Mouse (Mus musculus) adrenal gland, postnatal 4 days (tissue): ENCODE results near the gene Acot11. TPM values are rescaled to one million over a fixed set of nuclear protein-coding genes. Genes with fewer than 3 reads are reported as not detected.
"Not testable (repeated sequence)": the region's sequence is repeated elsewhere in the genome, so short reads cannot be mapped to it uniquely, and the experiment has no call there.

Experiments used
- DNase-seq, 2 experiments: peaks; one replicate each; pipeline ENCODE4 v3.0.0; 2021 to 2022; ENCODE audit warnings: low spot score in 2 of 2, mixed read lengths in 2 of 2
- total RNA-seq, 2 experiments: library from RNA; stranded (reverse); gene quantifications; 2 replicates each; pipeline ENCODE4 v1.2.3; 2021

Gene Acot11
- total RNA-seq, 2 experiments from 2014 or later: 6.1 to 7.4 TPM

DNA sequence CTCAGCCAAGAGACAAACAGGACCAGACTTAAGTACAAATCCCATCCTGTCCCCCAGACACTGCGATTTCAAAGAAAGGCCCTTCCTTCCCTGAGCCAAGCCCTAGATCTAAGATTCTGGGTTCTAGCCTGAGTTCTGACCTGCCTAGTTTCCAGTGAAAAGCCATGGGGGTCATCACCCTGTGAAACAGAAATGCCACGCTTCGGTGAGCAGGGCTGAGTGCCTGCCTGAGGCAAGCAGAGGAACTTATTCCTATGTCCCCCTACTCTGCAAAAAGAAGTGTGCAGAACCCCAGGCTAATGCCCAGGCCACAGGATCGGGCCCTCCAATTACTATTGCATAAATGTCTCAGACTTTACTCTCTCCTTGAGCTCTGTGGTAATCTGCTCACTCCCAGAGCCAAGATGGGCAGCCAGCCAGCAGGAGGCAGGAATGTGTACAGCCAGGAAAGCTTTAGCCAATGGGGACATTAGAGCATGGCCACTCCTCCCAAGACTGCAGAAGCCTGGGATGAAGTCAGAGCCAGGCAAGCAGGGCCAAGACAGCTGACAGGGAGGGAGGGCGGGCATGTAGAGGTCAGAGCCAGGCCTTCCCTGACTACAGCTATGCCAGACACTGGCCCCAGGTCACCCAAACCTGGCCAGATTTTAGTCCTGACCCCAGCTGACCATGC, 26.5 kb downstream of the Acot11 start:
- DNase-seq: peak; percentile 72 to 87

DNA sequence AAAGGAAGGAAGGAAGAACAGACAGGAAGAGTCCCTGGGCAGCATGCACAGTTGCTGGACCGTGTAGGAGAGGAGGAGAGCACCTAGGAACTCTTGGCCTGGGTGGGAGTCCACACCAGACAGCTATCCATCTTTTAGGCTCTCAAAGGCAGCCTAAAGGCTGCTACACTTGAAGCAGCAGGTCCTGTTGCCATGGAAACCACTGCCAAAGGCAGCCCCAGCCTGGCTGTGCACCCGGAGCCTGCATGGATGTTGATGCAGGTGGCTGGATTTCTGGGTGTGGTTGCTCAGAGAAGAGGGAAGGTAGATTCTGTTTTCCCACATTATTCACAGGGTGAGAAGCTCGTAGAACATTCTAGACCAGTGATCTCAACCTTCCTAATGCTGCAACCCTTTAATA, 27.8 kb downstream of the Acot11 start:
- DNase-seq: no peak

DNA sequence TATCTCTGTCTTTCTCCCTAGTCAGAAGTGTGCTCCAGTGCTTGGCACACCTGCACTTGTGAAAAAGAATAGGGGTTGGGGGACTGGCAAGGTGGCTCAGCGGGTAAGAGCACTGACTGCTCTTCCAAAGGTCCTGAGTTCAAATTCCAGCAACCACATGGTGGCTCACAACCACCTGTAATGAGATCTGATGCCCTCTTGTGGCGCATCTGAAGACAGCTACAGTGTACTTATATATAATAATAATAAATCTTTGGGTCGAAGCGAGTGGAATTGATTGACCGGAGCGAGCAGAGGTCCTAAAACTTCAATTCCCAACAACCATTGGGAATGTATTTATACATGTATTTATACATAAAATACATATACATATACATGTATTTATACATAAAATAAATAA, 29.0 kb downstream of the Acot11 start:
- not testable (repeated sequence) for DNase-seq

DNA sequence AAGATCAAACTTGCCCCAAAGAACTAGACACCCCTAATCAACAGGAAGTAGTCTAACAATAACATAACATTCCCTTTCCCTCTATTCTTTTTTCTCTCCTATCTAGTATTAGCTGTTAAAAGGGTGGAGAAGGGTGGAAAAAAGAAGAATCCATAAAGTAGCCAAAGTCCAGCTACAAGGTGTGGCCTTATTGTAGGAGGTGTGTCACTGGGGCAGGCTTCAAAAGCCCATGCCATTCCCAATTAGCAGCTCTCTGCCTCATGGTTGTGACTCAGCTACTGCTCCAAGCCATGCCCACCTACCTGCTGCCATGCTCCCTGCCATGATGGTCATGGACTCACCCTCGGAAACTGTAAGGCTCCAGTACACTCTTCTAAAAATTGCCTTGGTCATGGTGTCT, 32.2 kb downstream of the Acot11 start:
- no peak for DNase-seq

DNA sequence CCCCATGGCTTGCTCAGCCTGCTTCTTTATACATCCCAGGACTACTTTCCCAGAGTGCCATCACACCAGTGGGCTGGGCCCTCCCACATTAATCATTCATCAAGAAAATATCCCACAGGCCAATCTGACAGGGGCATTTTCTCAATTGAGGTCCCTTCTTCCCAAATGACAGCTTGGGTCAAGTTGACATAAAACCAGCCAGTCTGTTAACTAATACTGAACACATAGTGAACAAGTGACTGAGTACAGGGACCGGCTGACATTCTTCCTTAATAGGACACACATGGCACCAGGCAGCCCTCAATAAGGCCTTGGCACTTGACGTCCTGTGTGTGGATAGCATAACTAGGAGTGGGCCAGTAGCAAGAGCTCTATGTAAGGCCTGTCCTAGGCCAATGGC, 35.5 kb downstream of the Acot11 start:
- no peak for DNase-seq

DNA sequence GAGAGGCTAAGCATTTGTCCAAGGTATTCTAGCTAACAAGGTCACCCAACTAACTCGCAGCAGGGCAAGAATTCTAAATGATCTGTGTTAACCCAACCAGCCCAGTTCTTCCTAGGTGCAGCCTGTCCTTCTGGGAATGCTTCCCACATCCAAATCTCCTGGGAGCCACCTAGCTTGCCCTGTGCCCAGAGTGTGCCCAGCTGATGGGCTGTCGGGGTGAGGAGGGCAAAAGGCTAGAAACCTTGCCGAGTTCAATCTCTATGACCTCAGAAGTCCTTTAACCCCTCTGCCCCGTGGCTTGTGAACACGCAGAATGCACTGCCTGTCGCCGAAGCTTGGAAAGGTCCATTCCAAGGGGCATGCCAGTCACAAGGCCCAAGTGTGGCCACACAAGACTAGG, 40.6 kb downstream of the Acot11 start:
- DNase-seq: no peak

DNA sequence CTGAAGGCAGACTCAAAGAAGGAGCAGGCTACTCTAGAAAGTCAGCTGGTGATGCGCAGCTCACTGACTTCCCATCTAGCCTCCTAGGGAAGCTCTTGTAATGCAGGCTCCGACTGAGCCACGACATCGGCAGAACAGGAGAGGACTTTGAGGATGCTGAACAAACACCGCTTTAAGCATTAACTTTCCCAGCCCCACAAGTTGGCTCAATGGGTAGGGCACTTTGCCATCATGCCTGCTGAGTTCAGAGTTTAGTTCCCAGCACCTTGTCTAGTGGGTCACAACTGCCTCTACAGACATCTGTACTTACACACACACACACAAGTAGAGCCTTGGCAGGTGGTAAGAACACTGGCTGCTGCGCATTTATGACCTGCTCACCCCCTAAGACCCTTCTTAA, 53.1 kb downstream of the Acot11 start:
- DNase-seq: no peak

DNA sequence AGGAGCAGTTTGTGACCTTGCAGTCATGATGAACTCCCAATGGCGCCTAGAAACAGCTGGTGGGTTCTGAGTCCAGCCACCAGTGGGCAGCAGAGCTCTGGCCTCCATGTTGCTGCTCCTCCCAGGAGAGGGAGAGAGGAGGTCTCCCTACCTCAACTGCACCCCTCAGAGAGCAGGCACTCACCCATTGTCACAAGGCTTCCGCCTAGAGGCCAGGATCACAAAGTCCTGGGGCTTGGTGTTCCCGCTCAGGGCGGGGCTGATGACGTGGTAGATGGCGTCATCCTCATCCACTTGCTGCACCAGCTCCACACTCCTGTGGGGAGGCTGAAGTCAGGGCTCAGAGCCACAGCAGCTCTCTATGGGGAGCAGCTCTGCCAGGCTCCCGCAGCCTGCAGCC, 55.1 kb downstream of the Acot11 start:
- DNase-seq: peak; percentile 14 to 42

DNA sequence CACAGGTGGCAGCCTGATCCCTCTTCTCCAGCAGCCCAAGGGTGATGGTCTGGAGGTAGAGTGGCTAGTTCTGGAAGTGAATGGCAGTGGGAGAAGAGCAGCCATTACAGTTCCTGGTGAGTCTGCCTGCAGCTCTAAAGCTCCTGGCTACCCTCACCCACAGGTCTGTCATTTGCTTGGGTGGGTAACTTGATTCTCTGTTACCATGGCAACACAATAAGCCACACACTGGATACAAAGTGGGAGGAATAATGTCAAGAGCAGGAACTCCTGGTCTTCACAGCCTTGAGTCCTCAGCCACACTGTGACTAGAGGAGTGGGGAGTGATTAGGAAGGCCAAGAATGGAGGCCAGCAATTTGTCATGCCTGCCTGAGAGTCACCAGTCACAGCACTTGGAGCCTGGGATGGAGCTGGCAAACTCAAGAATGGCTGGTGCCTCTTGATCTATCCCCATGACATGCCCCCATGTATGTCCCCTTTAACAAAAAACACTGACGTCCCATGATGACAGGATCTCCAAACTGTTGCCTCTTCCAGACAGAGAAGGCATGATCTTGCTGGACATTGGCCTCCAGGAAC, 57.7 kb downstream of the Acot11 start:
- no peak for DNase-seq

DNA sequence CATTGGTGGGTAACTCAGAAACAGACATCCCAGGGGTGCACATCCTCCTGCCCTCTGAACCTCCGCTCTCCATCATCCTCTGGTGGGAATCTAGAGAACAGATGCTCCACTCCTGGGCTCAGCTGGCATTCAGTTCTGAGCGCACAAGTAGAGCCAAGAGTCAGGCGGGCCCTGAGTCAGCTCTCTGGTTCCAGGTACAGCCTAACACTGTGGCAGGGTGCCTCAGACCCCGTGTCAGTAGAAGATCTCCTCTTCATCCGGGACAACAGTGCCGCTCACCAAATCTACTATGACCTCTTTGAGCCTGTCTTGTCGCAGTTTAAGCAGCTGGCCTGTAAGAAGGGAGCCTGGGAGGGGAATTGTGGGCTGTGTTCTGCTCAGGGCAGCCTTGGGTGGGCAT, 58.9 kb downstream of the Acot11 start:
- DNase-seq: no peak

DNA sequence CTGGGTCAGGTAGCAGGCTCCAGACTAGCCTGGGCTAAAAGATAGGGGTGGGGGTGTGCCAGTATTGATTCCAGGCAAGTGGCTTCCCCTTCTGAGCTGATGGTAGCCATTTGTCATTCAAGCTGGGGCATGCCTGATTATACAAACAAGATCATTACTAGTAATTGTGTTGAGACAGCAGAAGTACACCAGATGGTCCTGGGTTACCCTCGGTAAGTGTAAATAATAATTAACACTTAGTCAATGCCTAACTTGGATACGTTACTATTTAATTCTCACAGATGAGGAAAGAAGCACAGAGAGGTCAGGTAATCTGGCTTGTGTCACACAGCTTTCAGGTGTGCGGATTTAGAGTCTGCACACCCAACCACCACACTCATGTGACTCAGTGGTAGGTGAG, 66.9 kb downstream of the Acot11 start:
- no peak for DNase-seq

DNA sequence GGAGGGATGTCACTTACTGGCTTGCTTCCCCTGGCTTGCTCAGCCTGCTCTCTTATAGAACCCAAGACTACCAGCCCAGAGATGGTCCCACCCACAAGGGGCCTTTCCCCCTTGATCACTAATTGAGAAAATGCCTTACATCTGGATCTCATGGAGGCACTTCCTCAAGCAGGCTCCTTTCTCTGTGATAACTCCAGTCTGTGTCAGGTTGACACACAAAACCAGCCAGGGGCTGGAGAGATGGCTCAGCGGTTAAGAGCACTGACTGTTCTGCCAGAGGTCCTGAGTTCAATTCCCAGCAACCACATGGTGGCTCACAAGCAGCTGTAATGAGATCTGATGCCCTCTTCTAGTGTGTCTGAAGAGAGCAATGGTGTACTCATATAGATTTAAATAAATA, 67.9 kb downstream of the Acot11 start:
- DNase-seq: not testable (repeated sequence)

DNA sequence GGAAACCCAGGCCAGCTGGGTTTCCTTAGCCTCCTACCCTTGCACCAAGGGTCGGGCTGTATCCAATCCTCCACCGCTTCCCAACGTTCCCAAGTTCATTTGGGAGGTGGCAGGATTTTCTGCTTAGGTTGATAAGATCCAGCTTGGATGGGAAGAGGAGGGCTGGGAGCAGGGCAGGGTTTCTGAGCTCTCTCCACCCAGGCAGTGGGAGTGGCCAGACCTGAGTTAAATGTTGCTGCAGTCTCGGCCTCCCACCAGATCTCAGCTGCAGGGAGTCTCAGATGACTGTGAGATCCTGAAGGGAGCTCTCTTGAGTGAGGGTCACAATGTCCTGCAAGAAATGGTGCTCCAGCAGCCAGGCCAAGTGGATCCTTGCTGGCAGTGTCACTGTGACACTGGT, 71.2 kb downstream of the Acot11 start, which contains the start of gene Fam151a:
Fam151a (plus strand) TSS at position 254 of the 400 bp plus-strand sequence.
- DNase-seq: no peak

DNA sequence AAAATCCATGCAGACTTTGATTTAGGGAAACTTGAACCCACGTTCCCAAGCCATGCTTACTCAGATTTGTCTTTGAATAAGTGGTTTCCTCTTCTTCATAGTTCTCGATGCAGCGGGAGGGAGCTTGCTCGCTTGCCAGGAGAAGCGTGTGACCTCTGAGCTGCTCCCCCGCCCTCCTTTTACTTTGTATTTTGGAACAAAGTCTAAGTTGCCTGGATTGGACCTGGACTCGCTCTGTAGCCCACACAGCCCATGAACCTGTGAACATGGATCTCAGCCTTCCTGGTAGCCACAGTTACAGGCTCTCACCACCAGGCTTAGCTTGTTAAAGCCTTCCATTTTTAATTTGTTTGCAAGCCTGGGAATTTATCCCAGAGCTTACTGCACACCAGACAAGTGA, 74.0 kb downstream of the Acot11 start, which contains the start of gene Mroh7:
Mroh7 (minus strand) TSS at position 112 of the 400 bp plus-strand sequence.
- no peak for DNase-seq

DNA sequence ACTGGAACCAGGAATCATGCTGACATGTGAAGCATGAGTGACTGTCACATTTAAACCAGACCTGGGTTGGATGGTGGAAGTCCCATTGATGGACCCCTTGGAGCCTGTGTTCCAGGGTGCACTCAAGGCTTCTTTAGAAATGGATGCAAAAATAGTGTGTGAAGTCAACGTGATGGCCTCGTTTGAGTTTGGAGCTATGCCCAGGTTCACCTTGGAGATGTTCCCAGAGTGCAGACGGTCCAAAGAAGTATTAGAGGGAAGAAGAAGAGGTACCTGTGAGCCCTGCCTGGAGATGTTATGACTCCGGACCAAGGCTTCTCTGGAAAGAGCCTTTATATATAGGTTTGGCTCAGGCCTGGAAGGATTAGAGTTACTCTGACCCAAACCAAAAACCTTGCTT, 84.2 kb downstream of the Acot11 start:
- DNase-seq: no peak

DNA sequence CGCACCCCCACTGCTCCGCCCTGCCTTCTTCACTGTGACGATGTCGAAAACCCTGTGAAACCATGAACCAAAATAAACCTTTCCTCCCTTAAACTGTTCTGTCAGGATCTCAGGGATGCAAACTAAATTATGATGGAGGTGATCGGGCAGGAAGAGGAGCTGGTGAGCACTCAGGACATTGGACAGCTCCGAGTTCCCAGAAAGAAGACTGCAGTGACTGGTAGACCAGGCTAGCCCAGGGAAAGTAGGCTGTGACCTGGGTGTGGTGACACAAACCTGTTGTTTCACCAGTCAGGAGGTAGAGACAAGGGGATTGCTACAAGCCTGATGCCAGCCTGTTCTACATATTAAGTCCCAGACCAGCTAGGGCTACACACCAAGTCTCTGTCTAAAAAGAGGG, 91.2 kb downstream of the Acot11 start:
- DNase-seq: no peak

DNA sequence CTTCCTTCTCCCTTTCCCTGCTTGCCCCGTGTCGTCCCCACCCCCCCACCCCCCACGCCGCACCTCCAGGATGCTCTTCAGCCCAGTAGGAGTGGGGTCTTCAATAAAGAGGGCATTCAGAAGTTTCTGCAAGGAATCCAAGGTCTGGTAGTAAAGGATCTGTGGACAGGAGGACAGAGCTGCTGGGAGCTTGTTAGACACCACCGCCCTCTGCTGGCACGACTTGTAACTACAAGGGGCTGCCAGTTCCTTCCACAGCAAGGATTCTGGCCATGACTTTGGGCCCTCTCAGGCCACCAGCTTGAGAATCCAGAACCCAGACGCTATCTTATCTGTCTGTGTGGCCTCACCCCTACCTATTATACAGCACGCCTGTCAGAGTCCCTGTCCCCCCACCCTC, 96.4 kb downstream of the Acot11 start:
- DNase-seq: peak; percentile 61 to 67

DNA sequence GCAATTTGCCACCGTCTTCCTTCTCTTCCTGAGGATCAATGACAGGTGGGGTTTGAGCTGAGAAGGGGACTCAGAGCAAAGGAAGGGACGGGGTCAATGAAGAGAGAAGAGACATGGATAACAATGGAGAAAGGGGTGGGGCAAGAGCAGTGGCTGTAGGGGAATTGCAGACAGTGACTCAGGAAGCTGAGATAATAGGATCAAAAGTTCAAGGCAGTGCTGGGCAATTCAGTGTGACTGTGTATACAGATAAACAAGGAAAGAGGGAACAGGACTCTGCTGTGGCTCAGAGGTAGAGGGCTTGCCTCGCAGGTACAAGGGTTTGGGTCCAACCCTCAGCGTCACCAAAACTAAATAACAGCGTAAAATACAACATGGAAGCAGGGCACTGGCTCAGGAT, 96.8 kb downstream of the Acot11 start:
- DNase-seq: no peak

DNA sequence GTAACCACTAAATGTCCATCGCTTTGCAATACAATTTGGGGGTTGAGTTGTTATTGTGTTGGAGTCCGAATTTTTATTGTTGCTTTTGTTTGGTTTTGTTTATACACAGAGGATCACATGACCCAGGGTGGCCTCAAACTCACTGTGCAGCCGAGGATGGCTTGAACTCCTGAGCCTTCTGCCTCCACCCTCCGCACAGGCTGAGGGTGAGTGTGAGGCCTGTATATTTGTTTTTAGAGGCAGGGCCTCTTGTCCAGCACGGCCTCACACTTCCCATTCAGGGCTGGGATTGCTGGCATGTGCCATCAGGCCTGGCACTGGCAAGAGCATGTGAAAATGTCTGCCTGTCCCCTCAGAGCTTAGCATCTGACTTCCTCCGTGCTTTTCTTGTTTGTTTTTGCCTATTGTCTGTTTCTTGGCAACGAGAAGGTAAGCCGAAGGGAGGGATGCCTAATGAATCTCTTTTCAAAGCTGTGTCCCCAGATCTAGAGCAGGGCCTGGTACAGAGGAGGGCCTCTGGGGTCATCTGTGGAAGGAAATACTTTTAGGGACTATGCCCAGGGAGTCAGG, 99.6 kb downstream of the Acot11 start:
- no peak for DNase-seq

DNA sequence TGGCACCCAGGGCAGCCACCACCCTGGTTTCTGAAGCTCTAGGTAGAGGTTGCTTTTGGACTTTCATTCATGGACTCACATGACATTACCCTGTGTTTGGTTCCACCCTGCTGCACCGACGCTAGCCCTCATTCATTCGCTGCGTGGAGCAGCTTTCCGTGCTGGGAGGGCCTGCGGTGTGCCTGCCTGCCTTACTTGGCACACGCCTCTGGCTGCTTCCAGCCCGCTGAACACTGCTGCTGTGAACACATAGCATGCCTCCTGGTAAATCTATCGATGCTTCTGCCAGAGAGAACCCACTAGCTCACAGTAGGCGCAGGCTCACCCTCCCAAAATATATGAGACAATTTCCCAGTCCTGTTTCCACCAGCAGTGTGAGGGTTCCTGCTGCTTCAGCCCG, 100.4 kb downstream of the Acot11 start:
- no peak for DNase-seq

DNA sequence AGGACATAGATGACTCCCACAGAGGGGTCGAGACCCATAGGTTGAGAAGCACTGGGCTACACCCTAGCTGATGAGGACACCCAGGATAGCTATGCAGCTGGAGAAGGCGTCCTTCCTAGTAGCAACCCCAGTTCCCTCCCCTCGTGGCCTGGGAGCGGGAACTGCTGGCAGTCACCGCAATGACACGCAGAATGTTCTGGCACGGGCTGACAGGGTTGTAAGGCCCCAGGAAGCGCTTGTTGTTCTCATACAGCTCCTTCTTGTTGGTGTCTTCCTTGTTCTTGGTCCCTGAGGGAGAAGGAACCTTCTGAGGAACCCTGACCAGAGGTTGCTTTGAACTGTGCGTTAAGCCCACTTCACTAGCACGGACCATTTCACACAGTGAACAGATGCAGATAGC, 100.8 kb downstream of the Acot11 start:
- DNase-seq: no peak

DNA sequence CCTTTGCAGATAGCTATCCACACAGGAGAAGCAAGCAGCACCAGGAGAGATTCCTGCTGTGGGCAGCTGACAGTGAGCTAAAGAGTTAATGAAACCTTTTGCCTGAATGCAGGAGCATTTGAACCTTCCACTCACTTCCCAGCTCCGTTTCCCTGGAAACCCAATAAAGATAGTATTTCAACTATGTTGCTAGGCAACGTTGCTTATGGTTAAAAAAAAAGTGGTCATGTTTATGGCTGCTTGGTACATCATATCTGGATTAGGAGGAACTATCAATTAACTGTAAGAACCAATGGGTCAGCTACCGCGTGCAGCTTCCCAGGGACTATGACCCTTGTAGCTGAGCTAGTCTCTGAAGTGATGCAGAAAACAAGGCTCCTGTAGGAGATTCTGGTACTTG, 104.0 kb downstream of the Acot11 start:
- DNase-seq: no peak

DNA sequence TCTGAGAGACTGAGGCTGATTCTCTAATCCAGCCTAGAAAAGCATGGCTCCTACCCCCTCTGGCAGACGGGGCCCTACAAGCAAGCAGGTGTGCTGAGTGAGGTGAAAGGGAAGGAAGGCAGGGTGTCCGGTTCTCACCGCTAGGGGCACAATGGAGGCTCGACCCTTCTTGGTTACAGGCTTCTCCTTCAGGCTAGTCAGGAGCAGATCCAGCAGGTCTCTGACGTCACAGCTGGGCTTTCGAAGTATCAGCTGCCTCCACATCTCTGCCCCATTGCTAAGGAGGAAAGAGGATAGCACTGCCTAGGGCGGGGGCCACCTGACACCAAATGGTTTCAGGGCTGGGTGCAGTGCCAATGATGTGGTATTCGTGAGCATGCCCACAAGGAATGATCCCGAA, 104.8 kb downstream of the Acot11 start:
- no peak for DNase-seq
